Mouse (Mus musculus): ENCODE data around the gene Tcl1b3. TPM values are rescaled to one million over a fixed set of nuclear protein-coding genes. Genes with fewer than 3 reads are reported as not detected.
"Not testable (repeated sequence)": the region's sequence is repeated elsewhere in the genome, so short reads cannot be mapped to it uniquely, and the experiment has no call there.

The Tcl1b3 gene
- not detected for polyA plus RNA-seq (2017; shearing (Covaris generic))

DNA sequence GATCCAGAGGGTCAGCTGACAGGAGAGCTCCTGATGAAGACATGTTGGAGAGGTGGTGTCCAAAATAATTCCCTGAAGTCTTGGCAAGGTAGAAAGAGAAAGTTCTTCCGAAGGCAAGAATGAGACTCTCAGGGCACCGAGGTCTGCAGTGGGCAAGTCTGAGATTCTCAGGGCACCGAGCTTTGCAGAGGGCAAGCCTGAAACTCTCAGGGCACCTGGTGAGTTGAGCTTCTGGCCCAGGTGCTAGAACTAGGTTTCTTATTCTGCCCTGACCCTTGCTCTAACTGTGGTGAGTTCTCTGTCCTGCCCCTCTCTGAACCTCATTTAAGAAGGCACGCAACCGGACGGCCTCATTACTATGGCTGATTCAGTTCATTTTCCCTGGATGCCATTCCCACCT lies at the start of gene Tcl1b3:
TSS of gene Tcl1b3 (plus strand) at position 301 of the 400 bp plus-strand sequence.
- not testable (repeated sequence) for ATAC-seq

- ATAC-seq: no peak
These were observed 47.7 kb upstream of the Tcl1b3 start for GRCm38 (mm10) chr12:105143096-105143495.

DNA sequence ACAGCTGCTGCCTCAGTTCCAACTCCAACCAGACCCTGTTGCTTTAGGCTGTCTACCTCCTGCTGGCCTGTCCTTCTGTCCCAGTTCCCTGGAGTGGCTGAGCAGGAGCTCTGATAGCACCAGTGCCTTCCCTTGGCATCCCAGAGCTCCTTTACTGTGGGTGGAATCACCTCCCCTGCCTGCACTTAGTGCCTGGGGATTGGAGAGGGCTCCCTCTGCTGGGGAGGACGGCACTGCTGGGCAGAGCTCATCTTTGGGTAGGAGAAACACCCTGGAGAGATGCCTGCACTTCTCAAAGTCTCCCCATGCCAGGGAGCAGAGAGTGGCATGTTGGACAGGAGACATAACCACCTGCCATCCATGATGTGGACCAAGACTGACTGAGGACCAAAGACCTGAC lies 45.9 kb upstream of the Tcl1b3 start:
- ATAC-seq: not testable (repeated sequence)

DNA sequence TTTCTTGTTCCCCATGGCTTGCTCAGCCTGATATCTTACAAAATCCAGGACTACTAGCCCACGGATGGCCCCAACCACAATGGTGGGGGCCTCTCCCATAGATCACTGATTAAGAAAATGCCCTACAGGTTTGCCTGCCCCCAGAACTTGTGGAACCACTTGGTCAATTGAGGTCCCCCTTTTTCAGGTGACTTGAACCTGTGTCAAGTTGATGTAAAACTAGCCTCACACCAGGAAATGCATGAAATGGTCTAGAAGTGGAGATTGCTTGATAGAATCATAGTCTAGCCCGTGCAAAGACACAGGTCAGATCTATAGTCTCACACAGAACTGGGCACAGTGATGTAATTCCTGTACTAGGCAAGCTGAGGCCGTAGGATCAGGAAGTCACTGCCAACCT lies 45.1 kb upstream of the Tcl1b3 start, which contains the start of gene Tcl1b2:
TSS of gene Tcl1b2 (plus strand) at position 301 of the 400 bp plus-strand sequence.
- ATAC-seq: no peak

DNA sequence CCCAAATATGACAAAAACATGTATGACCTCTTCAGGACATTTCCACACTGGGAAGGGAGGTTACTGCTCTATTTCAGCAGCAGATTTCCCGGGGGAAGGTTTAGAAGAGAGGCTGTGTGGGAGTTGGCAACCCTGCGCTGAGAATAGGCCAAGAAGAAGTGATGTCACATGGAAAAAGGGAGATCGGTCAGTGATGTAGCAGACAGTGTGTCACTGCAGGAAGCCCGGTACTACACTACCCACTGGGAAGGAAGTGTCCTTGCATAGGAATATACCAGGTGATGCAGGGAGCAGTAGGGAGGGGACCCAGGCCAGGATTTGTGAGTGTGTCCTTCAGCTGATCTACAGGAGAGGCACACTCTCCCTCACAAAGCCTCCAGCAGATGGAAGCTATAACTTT lies 35.6 kb upstream of the Tcl1b3 start:
- ATAC-seq: not testable (repeated sequence)

DNA sequence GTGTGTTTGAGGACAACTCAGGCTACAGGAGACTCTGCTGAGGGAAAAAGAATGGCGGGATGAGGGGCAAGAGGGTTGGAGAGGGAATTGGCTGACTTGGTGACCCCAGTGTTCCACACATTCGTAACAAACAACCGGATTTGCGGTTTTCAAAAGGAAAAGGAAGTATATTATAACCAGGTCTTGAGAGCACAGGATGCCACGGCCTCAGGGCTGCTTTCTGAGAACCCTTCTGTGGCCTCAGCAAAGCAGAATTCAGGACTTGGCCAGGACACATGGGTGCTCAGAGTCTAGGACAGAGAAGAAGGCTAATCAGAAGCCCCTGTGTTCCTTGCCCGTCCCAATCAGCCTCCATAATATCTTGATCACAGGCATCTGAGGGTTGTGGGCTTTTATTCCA lies 32.0 kb upstream of the Tcl1b3 start:
- ATAC-seq: no peak

GRCm38 (mm10) chr12:105159390-105159789 lies 31.5 kb upstream of the Tcl1b3 start, which contains the start of gene Tcl1b1:
Gene Tcl1b1 (plus strand): TSS chr12:105159690.
- ATAC-seq: no peak

DNA sequence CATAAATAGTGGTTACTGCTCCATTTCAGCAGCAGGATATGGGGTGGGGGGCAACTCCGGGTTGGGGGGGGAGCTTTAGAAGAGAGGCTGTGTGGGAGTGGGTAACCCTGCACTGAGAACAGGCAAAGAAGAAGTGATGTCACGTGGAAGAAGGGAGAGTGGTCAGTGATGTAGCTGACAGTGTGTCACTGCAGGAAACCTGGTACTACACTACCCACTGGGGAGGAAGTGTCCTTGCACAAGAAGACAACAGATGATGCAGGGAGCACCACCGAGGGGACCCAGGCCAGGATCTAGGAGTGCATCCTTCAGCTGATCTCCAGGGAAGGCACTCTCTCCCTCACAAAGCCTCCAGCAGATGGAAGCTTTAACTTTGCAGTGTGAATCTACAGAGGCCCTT lies 24.1 kb upstream of the Tcl1b3 start:
- no peak for ATAC-seq

DNA sequence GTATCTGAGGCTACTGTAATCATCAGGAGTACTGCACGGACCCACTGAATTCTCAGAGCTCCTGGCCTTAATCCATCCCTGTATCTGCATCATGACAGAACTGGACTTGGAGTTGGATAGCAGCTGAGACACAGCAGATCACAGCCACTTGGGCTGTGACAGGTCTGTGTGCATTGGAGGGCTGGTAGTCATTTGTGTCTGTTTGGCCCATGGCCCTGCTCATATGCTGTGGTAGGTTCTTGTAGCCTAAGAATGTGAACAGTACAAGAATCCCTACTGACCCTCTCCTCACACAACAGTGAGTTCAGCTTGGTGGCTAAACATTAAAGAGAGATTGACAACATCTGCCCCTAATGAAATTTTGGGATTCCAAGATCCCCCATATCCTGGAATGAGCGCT lies 17.5 kb upstream of the Tcl1b3 start:
- ATAC-seq: no peak

DNA sequence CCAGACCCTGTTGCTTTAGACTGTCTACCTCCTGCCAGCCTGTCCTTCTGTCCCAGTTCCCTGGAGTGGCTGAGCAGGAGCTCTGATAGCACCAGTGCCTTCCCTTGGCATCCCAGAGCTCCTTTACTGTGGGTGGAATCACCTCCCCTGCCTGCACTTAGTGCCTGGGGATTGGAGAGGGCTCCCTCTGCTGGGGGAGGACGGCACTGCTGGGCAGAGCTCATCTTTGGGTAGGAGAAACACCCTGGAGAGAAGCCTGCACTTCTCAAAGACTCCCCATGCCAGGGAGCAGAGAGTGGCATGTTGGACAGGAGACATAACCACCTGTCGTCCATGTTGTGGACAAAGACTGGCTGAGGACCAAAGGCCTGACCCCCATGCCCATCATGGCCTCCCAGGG lies 16.5 kb upstream of the Tcl1b3 start:
- not testable (repeated sequence) for ATAC-seq

- ATAC-seq: not testable (repeated sequence)
These were observed 14.8 kb upstream of the Tcl1b3 start, which contains the start of gene Tcl1b5 for GRCm38 (mm10) chr12:105176044-105176443. Gene Tcl1b5 (plus strand): TSS chr12:105176344.

GRCm38 (mm10) chr12:105181040-105181644 lies 9.7 kb upstream of the Tcl1b3 start:
- ATAC-seq: not testable (repeated sequence)

DNA sequence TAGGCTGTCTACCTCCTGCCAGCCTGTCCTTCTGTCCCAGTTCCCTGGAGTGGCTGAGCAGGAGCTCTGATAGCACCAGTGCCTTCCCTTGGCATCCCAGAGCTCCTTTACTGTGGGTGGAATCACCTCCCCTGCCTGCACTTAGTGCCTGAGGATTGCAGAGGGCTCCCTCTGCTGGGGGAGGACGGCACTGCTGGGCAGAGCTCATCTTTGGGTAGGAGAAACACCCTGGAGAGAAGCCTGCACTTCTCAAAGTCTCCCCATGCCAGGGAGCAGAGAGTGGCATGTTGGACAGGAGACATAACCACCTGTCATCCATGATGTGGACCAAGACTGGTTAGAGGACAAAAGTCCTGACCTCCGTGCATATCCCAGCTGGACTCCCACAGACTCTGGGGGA lies 1.9 kb upstream of the Tcl1b3 start:
- ATAC-seq: not testable (repeated sequence)

GRCm38 (mm10) chr12:105199684-105200497 lies 9.0 kb downstream of the Tcl1b3 start:
- ATAC-seq: not testable (repeated sequence)

- not testable (repeated sequence) for ATAC-seq
These were observed 10.8 kb downstream of the Tcl1b3 start, which contains the start of gene Tcl1b4 for GRCm38 (mm10) chr12:105201657-105202056. Gene Tcl1b4 (plus strand): TSS chr12:105201957.

GRCm38 (mm10) chr12:105207071-105207470 lies 16.2 kb downstream of the Tcl1b3 start:
- ATAC-seq: no peak

DNA sequence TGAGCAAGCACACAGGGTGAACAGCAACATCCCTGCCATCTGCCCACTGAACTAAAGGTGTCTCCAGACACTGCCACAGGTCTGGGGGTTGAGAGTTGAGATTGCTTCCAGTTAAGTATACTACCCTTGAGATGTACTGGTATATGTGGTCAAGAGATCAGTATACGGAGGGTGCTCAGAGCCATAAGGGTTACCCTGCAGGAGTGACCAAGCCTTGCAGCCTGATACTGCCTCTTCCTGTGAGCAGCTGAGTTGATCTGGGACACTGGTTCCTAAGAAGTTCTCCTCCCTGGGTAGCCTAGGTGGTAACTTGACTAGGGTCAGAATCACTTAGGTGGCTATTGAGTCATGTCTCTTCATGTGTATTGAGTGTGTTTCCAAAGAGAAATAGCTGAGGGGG lies 17.6 kb downstream of the Tcl1b3 start:
- ATAC-seq: no peak

- no peak for ATAC-seq
These were observed 18.4 kb downstream of the Tcl1b3 start for GRCm38 (mm10) chr12:105209231-105209630.

DNA sequence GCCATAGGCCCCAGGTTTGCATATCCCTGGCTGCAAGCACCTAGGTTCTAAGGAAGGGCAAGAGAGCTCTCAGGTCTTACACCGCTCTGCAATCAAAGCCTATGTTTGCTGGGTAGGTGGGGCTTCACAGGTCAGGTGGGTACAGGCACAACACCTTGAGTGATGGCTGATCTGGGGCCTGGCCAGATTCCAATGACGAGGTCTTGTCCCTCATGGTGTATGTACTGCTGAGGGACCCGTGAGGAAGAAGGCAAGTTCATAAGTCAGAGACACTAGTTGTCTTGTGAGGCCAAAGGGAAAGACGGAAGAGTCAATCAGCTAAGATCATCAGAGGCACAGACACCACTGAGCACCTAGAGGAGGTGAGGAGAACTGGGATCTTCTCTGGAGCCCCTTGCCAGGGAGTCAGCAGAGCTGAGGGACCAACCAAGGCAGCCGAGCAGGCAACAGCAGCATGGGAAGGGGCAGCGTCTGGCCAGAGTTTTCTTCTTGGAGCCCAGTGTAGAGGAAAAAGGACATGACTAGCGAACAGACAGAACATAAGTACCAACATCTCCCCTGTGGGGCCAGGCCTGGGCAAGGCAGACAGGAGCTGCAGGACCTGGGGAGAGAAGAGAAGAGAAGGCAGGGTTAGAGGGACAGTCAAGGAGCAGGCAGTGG lies 26.4 kb downstream of the Tcl1b3 start:
- no peak for ATAC-seq

DNA sequence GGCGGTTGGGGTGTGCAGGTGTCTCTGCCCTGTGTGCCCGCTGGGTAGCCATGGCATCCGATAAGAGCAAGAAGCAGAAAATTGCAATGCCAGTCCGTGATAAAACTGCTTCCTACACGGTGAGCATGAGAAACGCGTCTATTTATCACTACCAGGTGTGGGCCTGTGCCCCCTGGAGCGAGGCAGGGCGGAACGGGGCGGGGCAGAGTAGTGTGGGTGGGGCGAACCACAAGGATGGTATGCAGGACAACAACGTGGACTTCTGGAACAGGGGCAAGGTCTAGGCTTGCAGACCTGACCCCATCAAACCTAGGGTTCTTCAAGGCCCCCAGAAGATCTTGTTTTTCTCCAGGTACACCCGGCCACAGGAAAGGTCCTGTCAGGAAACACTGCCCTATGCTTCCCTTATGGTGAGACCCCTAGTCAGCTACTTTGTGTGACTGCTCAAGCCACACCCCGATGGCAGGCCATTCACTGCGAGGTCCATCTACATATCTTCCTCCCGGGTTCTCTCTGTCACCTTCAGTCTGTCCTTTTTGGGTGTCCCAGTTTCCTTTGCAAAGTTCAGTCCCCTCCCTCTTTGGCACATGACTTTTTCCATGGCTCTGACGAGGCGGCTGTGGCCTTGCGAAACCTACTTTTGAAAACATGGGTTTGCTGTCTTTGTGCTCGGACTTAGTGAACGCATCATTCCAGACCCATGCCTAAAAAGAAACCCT lies 31.9 kb downstream of the Tcl1b3 start, which contains the start of gene Tcl1:
TSS of gene Tcl1 (minus strand) at position 193 of the 719 bp plus-strand sequence.
- no peak for ATAC-seq

GRCm38 (mm10) chr12:105224621-105225320 lies 33.9 kb downstream of the Tcl1b3 start:
- ATAC-seq: no peak

DNA sequence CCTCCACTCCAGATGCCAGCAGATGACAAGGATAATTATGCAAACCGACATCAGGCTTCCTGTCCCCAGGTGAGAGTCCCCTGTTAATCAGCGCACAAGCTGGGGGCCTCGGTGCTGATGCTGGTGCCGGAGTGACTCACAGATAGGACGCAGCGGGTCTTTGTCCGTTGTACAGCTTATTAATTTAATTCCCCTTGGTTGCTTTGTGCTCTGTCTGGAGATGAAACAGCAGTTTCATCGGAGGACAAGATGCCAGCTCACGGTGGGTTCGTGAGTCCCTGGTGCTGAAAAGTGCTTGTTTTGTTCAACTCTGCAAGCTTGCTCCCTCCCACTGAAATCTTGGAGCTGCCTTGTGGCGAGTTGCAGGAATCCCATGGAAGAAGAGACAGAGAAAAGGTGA lies 43.5 kb downstream of the Tcl1b3 start:
- ATAC-seq: no peak
